7 mouse cellular contexts compared by ENCODE assay signal in the genomic region with DNA sequence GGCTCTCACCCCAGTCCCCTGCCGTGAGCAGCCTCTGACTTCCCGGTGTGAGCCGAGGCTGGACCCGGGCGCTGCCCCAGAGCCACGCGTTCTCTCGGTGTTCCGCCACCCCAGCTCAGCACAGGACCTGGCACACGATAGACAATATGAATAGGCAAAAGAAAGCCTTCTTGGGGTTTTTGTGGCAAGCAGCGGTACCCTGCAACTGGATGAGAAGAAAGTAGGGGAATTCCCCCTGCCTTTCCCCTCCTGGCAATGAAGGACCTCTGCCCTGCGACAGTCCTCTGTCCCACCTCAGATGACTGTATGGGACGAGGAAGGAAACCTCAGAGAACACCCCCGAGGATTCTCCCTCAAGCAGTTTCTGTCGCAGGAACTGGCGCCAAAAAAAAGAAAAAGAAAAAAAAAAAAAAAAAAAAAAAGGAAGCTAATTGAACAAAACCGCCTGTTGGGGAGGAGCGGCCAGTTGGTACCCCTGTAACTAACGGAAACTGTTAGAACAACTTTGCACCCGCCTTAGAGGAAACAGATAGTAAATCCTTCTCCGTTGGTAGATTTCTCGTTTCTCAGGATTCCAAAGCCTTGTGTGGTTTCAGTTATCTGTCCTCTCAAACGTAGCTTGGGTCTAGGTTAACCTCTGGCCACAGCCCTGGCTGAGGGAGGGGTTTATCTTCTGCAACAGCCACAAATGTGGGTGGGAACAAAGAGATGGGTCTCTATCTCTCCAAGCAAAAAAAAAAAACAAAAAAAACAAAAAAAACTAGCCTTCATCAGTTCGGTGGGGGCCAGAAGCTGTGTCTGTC. TPM values are rescaled to one million over a fixed set of nuclear protein-coding genes. Genes with fewer than 3 reads are reported as not detected.
DNase-seq lines count a peak whose midpoint lies in the region; ATAC-seq lines count a peak whose summit lies in the region.

No protein-coding gene starts in this region.

- H3K9me3 ChIP-seq in embryonic facial prominence, embryonic 13.5 days: no peaks in the 10 kb centered on the region
- H3K9me3 ChIP-seq in limb, embryonic 15.5 days: no peaks in the 10 kb centered on the region
- H3K9me3 ChIP-seq in midbrain, embryonic 16.5 days (replicated peaks; ENCODE audit: control insufficient read depth, low read length, poor library complexity, severe bottlenecking): no peaks in the 10 kb centered on the region

- ATAC-seq in embryonic facial prominence, embryonic 13.5 days (ENCODE audit: insufficient number of reproducible peaks, insufficient read depth, low FRiP score, low TSS enrichment, low read depth): no peak; the same call in 1 of the 2 replicates
- peak; percentile 46 to 53 for ATAC-seq in hematopoietic stem cell, adult 5-6 weeks (replicated peaks in 1 of 2; ENCODE audit: insufficient read depth in 1 of 2, low FRiP score in 2 of 2, low TSS enrichment in 1 of 2, low read depth in 1 of 2, poor library complexity in 2 of 2, severe bottlenecking in 2 of 2)
- ATAC-seq in limb, embryonic 15.5 days (ENCODE audit: insufficient number of reproducible peaks, low FRiP score, low TSS enrichment, low read depth): peak; percentile 31; the same call in 1 of the 2 replicates
- ATAC-seq in midbrain, embryonic 16.5 days: peak; percentile 12

- DNase-seq in CD4-positive, CD25-positive, alpha-beta regulatory T cell, adult 2 months (ENCODE audit: low read depth, low spot score): peak; percentile 72
- DNase-seq in ES-CJ7 (ENCODE audit: low read depth, low spot score): peak; percentile 43
- no peak for DNase-seq in right cerebral cortex, postnatal 10 days (ENCODE audit: low spot score in 2 of 2)

- H3K36me3 ChIP-seq in embryonic facial prominence, embryonic 13.5 days: peaks cover 11% of the 10 kb centered on the region
- peaks cover 15% of the 10 kb centered on the region for H3K36me3 ChIP-seq in limb, embryonic 15.5 days
- H3K36me3 ChIP-seq in midbrain, embryonic 16.5 days (ENCODE audit: control insufficient read depth, insufficient read depth, low read length): peaks cover 3% of the 10 kb centered on the region; the same call in 1 of the 2 replicates

- peak overlapping the region; percentile 76 for H3K4me3 ChIP-seq in embryonic facial prominence, embryonic 13.5 days
- peak overlapping the region; percentile 58 for H3K4me3 ChIP-seq in limb, embryonic 15.5 days
- peak overlapping the region; percentile 73 for H3K4me3 ChIP-seq in midbrain, embryonic 16.5 days (ENCODE audit: low read depth, low read length)

- H3K9ac ChIP-seq in embryonic facial prominence, embryonic 13.5 days: peak overlapping the region; percentile 93
- peak overlapping the region; percentile 68 for H3K9ac ChIP-seq in limb, embryonic 15.5 days
- H3K9ac ChIP-seq in midbrain, embryonic 16.5 days (ENCODE audit: low read depth, low read length): peak overlapping the region; percentile 86

- H3K4me1 ChIP-seq in embryonic facial prominence, embryonic 13.5 days: peaks cover 52% of the 10 kb centered on the region
- H3K4me1 ChIP-seq in limb, embryonic 15.5 days: peaks cover 51% of the 10 kb centered on the region
- peaks cover 24% of the 10 kb centered on the region for H3K4me1 ChIP-seq in midbrain, embryonic 16.5 days (ENCODE audit: control insufficient read depth, insufficient read depth, low read length)

- H3K27ac ChIP-seq in embryonic facial prominence, embryonic 13.5 days: peak overlapping the region; percentile 99
- H3K27ac ChIP-seq in limb, embryonic 15.5 days: peak overlapping the region; percentile 100
- H3K27ac ChIP-seq in midbrain, embryonic 16.5 days (ENCODE audit: low read length): peak overlapping the region; percentile 96

- peak overlapping the region; percentile 76 for H3K4me2 ChIP-seq in embryonic facial prominence, embryonic 13.5 days
- H3K4me2 ChIP-seq in limb, embryonic 15.5 days: peak overlapping the region; percentile 75
- H3K4me2 ChIP-seq in midbrain, embryonic 16.5 days (ENCODE audit: low read length): peak overlapping the region; percentile 75

- H3K27me3 ChIP-seq in embryonic facial prominence, embryonic 13.5 days: no peaks in the 10 kb centered on the region
- no peaks in the 10 kb centered on the region for H3K27me3 ChIP-seq in limb, embryonic 15.5 days
- no peaks in the 10 kb centered on the region for H3K27me3 ChIP-seq in midbrain, embryonic 16.5 days (ENCODE audit: control insufficient read depth, insufficient read depth, low read depth, low read length)

- WGBS in embryonic facial prominence, embryonic 13.5 days: 1% methylated on average over 24 of the region's 24 CpGs
- 1% methylated on average over 24 of the region's 24 CpGs for WGBS in limb, embryonic 15.5 days
- WGBS in midbrain, embryonic 16.5 days: 3% methylated on average over 24 of the region's 24 CpGs

RNA-seq across cellular contexts. Expression of gene Pigv, which starts 0.6 kb away (rescaled TPM):
- polyA plus RNA-seq in embryonic facial prominence, embryonic 13.5 days (2015; fragmentation: Nextera tagmentation; extraction: Ambion mirVana): 17.1 and 17.4 TPM in 2 replicates
- total RNA-seq in hematopoietic stem cell, adult 5-6 weeks (2017): 8.2 and 13.4 TPM in 2 replicates
- 14.6 and 15.3 TPM in 2 replicates for polyA plus RNA-seq in limb, embryonic 15.5 days (2015; fragmentation: Nextera tagmentation; extraction: Ambion mirVana)
- 14.7 and 18.5 TPM in 2 replicates for polyA plus RNA-seq in midbrain, embryonic 16.5 days (2015; fragmentation: Nextera tagmentation; extraction: Ambion mirVana)

RNA-seq across cellular contexts. Expression of gene Zdhhc18, which starts 23.1 kb away (rescaled TPM):
- polyA plus RNA-seq in embryonic facial prominence, embryonic 13.5 days (2015; fragmentation: Nextera tagmentation; extraction: Ambion mirVana): 3.9 and 4.2 TPM in 2 replicates
- 10.0 and 27.3 TPM in 2 replicates for total RNA-seq in hematopoietic stem cell, adult 5-6 weeks (2017)
- 2.9 and 3.6 TPM in 2 replicates for polyA plus RNA-seq in limb, embryonic 15.5 days (2015; fragmentation: Nextera tagmentation; extraction: Ambion mirVana)
- polyA plus RNA-seq in midbrain, embryonic 16.5 days (2015; fragmentation: Nextera tagmentation; extraction: Ambion mirVana): 3.5 and 4.7 TPM in 2 replicates

Comparison
In these comparisons a context has a peak if more than half of its experiments do, and no peak if none do; other contexts are left out.
1. DNase-seq: peak in CD4-positive, CD25-positive, alpha-beta regulatory T cell, adult 2 months (single experiment) and ES-CJ7 (single experiment); none in right cerebral cortex, postnatal 10 days (0 of 2).
2. Peak in every context shown above with its lines, with median percentiles within 50 percentile points of each other: H3K27ac ChIP-seq, H3K4me2 ChIP-seq, H3K4me3 ChIP-seq and H3K9ac ChIP-seq.